Mouse (Mus musculus) limb, embryonic 12.5 days (tissue): Measurements from ENCODE around the gene Fgfr4. TPM values are rescaled to one million over a fixed set of nuclear protein-coding genes. Genes with fewer than 3 reads are reported as not detected.
"Not testable (repeated sequence)": the region's sequence is repeated elsewhere in the genome, so short reads cannot be mapped to it uniquely, and the experiment has no call there.

Experiments
- ATAC-seq: fragments of 200-750 bp; cut with Nextera tagmentation; 2 replicates; pipeline ENCODE4 v1.8.0; 2017; ENCODE audit warnings: low read depth, moderate TSS enrichment; ENCODE audit not compliant: insufficient number of reproducible peaks, insufficient read depth, low FRiP score, low TSS enrichment
- H3K27ac ChIP-seq: fragments of 300-500 bp; sonication (generic); 2 replicates; pipeline ENCODE4 v1.5.1; 2016; ENCODE audit warnings: mild to moderate bottlenecking, moderate library complexity
- H3K27me3 ChIP-seq: fragments of 300-500 bp; sonication (generic); 2 replicates; pipeline ENCODE4 v1.6.1; 2016; ENCODE audit warnings: mild to moderate bottlenecking, moderate library complexity
- H3K36me3 ChIP-seq: fragments of 300-500 bp; sonication (generic); 2 replicates; pipeline ENCODE4 v1.6.1; 2016; ENCODE audit warnings: mild to moderate bottlenecking, moderate library complexity
- H3K4me1 ChIP-seq: fragments of 300-500 bp; sonication (generic); replicated peaks from 2 replicates; pipeline ENCODE4 v1.6.1; 2016
- H3K4me2 ChIP-seq: fragments of 300-500 bp; sonication (generic); 2 replicates; pipeline ENCODE4 v1.6.1; 2016; ENCODE audit warnings: mild to moderate bottlenecking, moderate library complexity
- H3K4me3 ChIP-seq: fragments of 300-500 bp; sonication (generic); replicated peaks from 2 replicates; pipeline ENCODE4 v1.5.1; 2016; ENCODE audit warnings: mild to moderate bottlenecking
- H3K9ac ChIP-seq: fragments of 300-500 bp; sonication (generic); replicated peaks from 2 replicates; pipeline ENCODE4 v1.6.1; 2016; ENCODE audit warnings: mild to moderate bottlenecking, moderate library complexity
- H3K9me3 ChIP-seq: fragments of 300-500 bp; sonication (generic); 2 replicates; pipeline ENCODE4 v1.6.1; 2016; ENCODE audit warnings: mild to moderate bottlenecking, moderate library complexity
- WGBS: fragments of 180-500 bp; shearing (Covaris S2); methylation state at CpG from one replicate; pipeline ENCODE4 v1.1.7; 2016; 5-methylcytosine and 5-hydroxymethylcytosine counted together
- polyA plus RNA-seq: library from polyadenylated mRNA; unstranded; fragments of >200 nt; fragmentation: Nextera tagmentation; extraction: Ambion mirVana; gene quantifications from 2 replicates; pipeline ENCODE4 v1.2.1, GENCODE M21; 2016

Fgfr4 gene
- polyA plus RNA-seq, 1 experiment from 2014 or later: 7.4 TPM

DNA sequence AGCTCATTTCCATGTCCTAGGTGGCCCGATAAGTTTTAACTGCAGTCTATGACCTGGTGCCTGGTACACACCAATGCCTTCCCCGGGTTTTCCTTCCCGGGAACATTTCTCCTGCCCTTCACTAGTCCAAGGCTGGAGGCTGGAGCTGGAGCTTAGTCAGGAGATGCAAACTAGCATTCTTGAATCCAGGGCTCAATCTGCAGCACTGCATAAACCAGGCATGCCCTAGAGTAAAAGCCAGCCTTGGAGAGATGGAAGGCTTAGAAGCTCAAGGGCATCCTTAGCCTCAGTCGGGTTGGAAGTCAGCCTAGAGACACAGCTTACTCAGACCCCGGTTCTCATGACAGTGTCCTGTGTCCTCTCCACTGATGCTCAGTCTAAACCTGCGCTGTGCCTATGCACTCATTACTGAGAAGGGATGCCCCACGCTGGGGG is 19.9 kb downstream of the Fgfr4 start:
- H3K36me3 ChIP-seq: no peaks in the 10 kb centered on the region
- ATAC-seq: no peak
- H3K27ac ChIP-seq: peak overlapping the region; percentile 64; the same call in 1 of the 2 replicates
- peaks cover 21% of the 10 kb centered on the region for H3K4me1 ChIP-seq
- H3K27me3 ChIP-seq: no peaks in the 10 kb centered on the region; the same call in 1 of the 2 replicates
- no peak overlapping the region for H3K9ac ChIP-seq
- peak overlapping the region; percentile 50 for H3K4me2 ChIP-seq
- 53% methylated on average over 7 of the region's 7 CpGs for WGBS
- no peak overlapping the region for H3K4me3 ChIP-seq
- H3K9me3 ChIP-seq: no peaks in the 10 kb centered on the region

DNA sequence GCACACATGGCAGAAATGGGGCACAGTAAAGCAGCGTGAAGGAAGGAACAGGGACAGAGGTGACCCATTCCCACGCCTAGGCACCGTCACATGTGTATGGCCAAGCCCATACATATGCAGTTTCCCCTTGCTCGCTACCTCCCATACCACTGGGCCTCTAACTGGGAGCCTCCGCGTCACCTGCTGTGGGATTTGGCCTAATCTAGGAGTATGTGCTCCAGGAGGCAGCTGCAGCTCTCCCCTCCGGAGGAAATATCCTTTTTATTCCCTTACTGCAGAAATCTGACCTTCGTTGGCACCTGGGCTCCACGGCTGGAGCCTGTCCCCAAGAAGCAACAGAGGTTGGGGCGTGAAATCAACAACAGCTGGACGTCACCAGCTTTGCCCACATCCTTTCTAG is 21.9 kb downstream of the Fgfr4 start:
- Histone ChIP-seq H3K4me2 (no peak overlapping the region), H3K4me1 (peaks cover 15% of the 10 kb centered on the region), H3K27me3 (no peaks in the 10 kb centered on the region; the same call in 1 of the 2 replicates), H3K9ac (no peak overlapping the region), H3K27ac (no peak overlapping the region; the same call in 1 of the 2 replicates), H3K4me3 (no peak overlapping the region), H3K9me3 (no peaks in the 10 kb centered on the region), H3K36me3 (no peaks in the 10 kb centered on the region)
- 67% methylated on average over 11 of the region's 11 CpGs for WGBS
- ATAC-seq: no peak

GRCm38 (mm10) chr13:55176265-55176664 is 23.8 kb downstream of the Fgfr4 start:
- Histone ChIP-seq H3K4me3 (no peak overlapping the region), H3K36me3 (no peaks in the 10 kb centered on the region), H3K9ac (no peak overlapping the region), H3K27me3 (no peaks in the 10 kb centered on the region; the same call in 1 of the 2 replicates), H3K9me3 (no peaks in the 10 kb centered on the region), H3K27ac (no peak overlapping the region), H3K4me2 (no peak overlapping the region), H3K4me1 (peaks cover 12% of the 10 kb centered on the region)
- no peak for ATAC-seq
- WGBS: 84% methylated on average over 6 of the region's 6 CpGs

- ATAC-seq: no peak
- Histone ChIP-seq H3K27ac (0 out of 2 replicates have a peak overlapping the region, but pooled peaks have one; percentile 4), H3K4me2 (no peak overlapping the region), H3K4me3 (no peak overlapping the region), H3K9me3 (no peaks in the 10 kb centered on the region), H3K27me3 (no peaks in the 10 kb centered on the region), H3K4me1 (no peaks in the 10 kb centered on the region), H3K9ac (no peak overlapping the region), H3K36me3 (no peaks in the 10 kb centered on the region)
- 63% methylated on average over 4 of the region's 4 CpGs for WGBS
These were observed 25.6 kb downstream of the Fgfr4 start for GRCm38 (mm10) chr13:55177903-55178496.

- ATAC-seq: no peak
- no peak overlapping the region for H3K4me3 ChIP-seq
- WGBS: 41% methylated on average over 2 of the region's 2 CpGs
- H3K27ac ChIP-seq: no peak overlapping the region
- no peak overlapping the region for H3K4me2 ChIP-seq
- no peaks in the 10 kb centered on the region for H3K4me1 ChIP-seq
- H3K36me3 ChIP-seq: no peaks in the 10 kb centered on the region
- H3K9me3 ChIP-seq: no peaks in the 10 kb centered on the region
- H3K9ac ChIP-seq: no peak overlapping the region
- H3K27me3 ChIP-seq: no peaks in the 10 kb centered on the region
These were observed 26.1 kb downstream of the Fgfr4 start for GRCm38 (mm10) chr13:55178556-55178955.

DNA sequence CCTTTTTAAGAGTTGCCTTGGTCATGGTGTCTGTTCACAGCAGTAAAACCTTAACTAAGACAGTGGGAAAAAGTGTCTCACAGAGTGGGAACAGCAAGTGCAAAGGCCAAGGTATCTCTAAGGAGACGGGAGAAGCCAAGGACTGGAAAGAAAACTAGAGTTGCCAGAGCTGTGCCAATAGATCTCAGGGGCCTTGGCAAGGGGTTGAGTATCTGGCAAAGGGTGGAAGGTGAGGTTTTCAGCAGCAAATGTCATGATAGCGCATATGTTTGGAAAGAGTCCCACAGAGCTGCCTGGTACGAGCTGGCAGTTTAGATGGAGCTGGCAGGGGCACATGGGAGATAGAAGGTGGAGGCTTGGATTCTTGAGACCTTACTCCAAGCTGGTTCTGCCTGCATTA is 27.2 kb downstream of the Fgfr4 start:
- H3K36me3 ChIP-seq: no peaks in the 10 kb centered on the region
- H3K9ac ChIP-seq: no peak overlapping the region
- no peak overlapping the region for H3K4me3 ChIP-seq
- no peak overlapping the region for H3K27ac ChIP-seq
- no peaks in the 10 kb centered on the region for H3K4me1 ChIP-seq
- no peaks in the 10 kb centered on the region for H3K9me3 ChIP-seq
- no peak overlapping the region for H3K4me2 ChIP-seq
- 88% methylated on average over 3 of the region's 3 CpGs for WGBS
- no peak for ATAC-seq
- H3K27me3 ChIP-seq: no peaks in the 10 kb centered on the region

DNA sequence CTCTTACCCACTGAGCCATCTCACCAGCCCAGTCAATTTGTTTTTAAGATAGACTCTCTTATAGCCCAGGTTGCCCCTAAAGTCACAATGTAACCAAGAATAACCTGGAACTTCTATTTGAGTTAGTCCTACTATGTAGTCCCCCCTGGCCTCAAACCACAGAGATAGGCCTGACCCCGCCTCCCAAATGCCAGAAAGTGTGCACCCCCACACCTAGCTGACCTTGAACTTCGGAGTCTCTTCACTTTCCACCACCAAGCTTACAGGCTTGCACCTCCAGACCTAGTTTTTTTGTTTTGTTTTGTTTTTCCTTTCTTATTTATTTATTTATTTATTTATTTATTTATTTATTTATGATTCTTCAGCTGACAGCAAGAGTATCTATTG is 29.3 kb downstream of the Fgfr4 start:
- no peak for ATAC-seq
- H3K27me3 ChIP-seq: no peaks in the 10 kb centered on the region
- peak overlapping the region; percentile 52 for H3K9ac ChIP-seq
- H3K9me3 ChIP-seq: no peaks in the 10 kb centered on the region
- WGBS: 77% methylated on average over 2 of the region's 2 CpGs
- no peaks in the 10 kb centered on the region for H3K4me1 ChIP-seq
- H3K4me3 ChIP-seq: peak overlapping the region; percentile 38
- H3K27ac ChIP-seq: peak overlapping the region; percentile 83
- no peaks in the 10 kb centered on the region for H3K36me3 ChIP-seq
- H3K4me2 ChIP-seq: peak overlapping the region; percentile 57

DNA sequence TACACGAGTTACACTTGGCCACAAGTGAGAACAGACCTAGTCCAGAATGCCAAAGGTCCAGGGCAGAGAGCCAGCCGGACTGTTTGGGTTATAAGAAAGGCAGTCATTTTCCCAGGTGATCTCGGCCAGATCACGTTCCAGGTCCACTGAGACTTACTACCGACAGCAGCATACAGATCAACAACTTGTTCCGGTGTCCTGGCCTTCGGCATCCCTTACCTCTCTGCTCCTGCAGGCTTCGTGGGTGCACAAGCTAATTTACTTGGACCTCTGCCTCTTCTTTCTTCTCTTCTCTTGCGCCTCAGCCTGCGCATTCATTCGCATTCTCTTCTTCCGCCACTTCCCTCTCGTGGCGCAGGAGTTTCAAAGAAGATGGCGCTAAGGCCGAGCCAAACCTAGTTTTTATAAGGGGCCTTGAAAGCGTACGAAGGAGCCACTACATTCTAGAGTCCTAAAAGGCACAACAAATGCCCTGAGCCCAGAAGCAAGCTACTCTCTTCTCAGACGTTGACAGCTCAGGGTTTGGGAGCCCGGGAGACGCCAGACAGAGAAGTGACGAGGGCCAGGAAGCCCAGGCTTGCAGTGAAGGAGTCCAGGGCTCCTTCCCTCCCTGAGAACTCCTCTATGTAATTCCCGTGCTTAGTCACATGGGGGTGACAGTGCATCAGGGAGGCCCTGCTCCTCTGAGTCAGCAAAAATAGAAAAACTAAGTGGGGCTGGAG is 29.9 kb downstream of the Fgfr4 start:
- Histone ChIP-seq H3K4me2 (peak overlapping the region; percentile 57), H3K9me3 (no peaks in the 10 kb centered on the region), H3K9ac (peak overlapping the region; percentile 52), H3K36me3 (no peaks in the 10 kb centered on the region), H3K4me1 (no peaks in the 10 kb centered on the region), H3K27me3 (no peaks in the 10 kb centered on the region), H3K27ac (peak overlapping the region; percentile 83), H3K4me3 (peak overlapping the region; percentile 38)
- peak; percentile 70 for ATAC-seq
- WGBS: 4% methylated on average over 23 of the region's 23 CpGs

GRCm38 (mm10) chr13:55183382-55183781 is 30.9 kb downstream of the Fgfr4 start:
- Histone ChIP-seq H3K27me3 (no peaks in the 10 kb centered on the region), H3K4me3 (no peak overlapping the region), H3K4me1 (no peaks in the 10 kb centered on the region), H3K9ac (no peak overlapping the region), H3K27ac (no peak overlapping the region), H3K4me2 (no peak overlapping the region), H3K36me3 (no peaks in the 10 kb centered on the region), H3K9me3 (no peaks in the 10 kb centered on the region)
- no peak for ATAC-seq
- 84% methylated on average over 6 of the region's 6 CpGs for WGBS

DNA sequence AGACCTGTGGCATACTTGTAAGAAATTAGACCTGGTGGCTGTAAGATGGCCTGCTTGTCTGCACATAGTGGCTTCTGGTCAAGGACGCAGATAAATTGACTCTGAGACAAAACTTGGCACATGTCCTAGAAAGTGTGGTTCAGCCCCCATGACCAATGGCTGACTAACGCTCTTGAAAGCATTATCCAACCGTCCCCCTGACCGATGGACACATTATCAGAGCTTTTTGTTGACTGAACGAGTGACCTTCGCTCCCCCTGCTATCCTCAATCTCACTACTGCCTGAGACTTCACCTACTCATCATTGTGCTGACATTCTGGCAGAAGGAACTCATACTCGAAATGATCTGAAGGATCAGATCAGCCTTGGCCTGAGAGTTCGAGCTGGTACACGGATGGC is 34.6 kb downstream of the Fgfr4 start:
- not testable (repeated sequence) for H3K27me3 ChIP-seq, H3K9me3 ChIP-seq, H3K36me3 ChIP-seq, H3K27ac ChIP-seq, H3K4me2 ChIP-seq, H3K4me3 ChIP-seq, ATAC-seq, H3K9ac ChIP-seq
- WGBS: 51% methylated on average over 4 of the region's 9 CpGs
- peaks cover 12% of the 10 kb centered on the region for H3K4me1 ChIP-seq

GRCm38 (mm10) chr13:55189531-55190107 is 37.2 kb downstream of the Fgfr4 start:
- ATAC-seq: no peak; the same call in 1 of the 2 replicates
- peak overlapping the region; percentile 46 for H3K4me3 ChIP-seq
- no peaks in the 10 kb centered on the region for H3K9me3 ChIP-seq
- peak overlapping the region; percentile 75 for H3K4me2 ChIP-seq
- H3K4me1 ChIP-seq: peaks cover 16% of the 10 kb centered on the region
- peak overlapping the region; percentile 95 for H3K27ac ChIP-seq
- H3K36me3 ChIP-seq: no peaks in the 10 kb centered on the region
- no peaks in the 10 kb centered on the region for H3K27me3 ChIP-seq
- peak overlapping the region; percentile 79 for H3K9ac ChIP-seq
- 3% methylated on average over 12 of the region's 12 CpGs for WGBS
